Mouse (Mus musculus): ENCODE measurements around the gene Ano6. TPM values are rescaled to one million over a fixed set of nuclear protein-coding genes. Genes with fewer than 3 reads are reported as not detected.

The Ano6 gene
- polyA plus RNA-seq, 1 experiment from 2014 or later: 16.2 TPM

DNA sequence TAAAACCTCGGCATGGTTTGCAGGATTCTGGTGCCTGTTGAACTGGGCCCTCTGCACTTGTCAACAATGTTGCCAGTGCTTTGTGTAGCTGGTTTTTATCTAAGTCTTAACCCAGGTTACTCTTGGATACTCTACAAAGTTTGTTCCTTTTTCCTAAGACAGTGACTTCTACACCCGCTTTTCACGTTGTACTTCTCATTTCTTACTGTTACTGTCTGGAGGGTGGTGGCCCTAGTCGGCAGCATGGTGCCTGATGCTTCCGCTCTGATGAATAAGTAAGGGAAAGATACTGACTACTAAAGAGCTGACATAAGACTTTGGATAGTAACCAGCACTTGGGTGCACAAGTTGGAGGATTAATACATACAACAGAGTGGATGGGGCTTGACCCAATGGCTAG lies 9.0 kb downstream of the Ano6 start:
- Histone ChIP-seq H3K27ac (replicated peaks) (no peak overlapping the region), H3K36me3 (ENCODE audit: control insufficient read depth, insufficient read depth, low read length) (no peaks in the 10 kb centered on the region), H3K9me3 (ENCODE audit: control insufficient read depth, low read length) (no peaks in the 10 kb centered on the region), H3K4me3 (ENCODE audit: low read depth, low read length) (no peak overlapping the region), H3K4me1 (replicated peaks; ENCODE audit: control insufficient read depth, insufficient read depth) (peaks cover 12% of the 10 kb centered on the region; the same call in 1 of the 2 replicates), H3K27me3 (ENCODE audit: control insufficient read depth, insufficient read depth, low read length) (no peaks in the 10 kb centered on the region), H3K9ac (ENCODE audit: low read length) (no peak overlapping the region), H3K4me2 (replicated peaks; ENCODE audit: low read depth) (no peak overlapping the region)
- DNase-seq (ENCODE audit: low spot score) (no peak), ATAC-seq (ENCODE audit: low FRiP score, low TSS enrichment) (no peak)
- 94% methylated on average over 5 of the region's 5 CpGs for WGBS
- TF ChIP-seq CTCF (IDR thresholded peaks at IDR 0.05; ENCODE audit: low read depth): no peak

DNA sequence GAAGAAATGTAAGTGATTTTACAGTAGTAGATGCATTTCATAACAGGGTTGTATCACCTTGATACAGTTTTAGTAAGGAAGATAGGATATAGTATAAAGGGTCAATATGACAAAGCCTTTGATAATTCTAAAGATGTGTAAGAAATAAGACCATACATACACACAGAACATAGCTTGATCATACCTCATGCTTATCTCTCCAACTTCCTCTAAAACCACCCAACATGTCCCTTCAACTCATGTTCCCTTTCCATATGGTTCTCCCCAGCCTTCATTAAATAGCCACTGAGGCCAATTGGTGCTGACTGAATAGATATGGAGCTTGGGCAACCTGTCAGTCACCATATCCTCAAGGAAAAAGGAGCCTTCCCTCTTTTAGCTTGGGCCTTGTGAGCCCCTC lies 9.4 kb downstream of the Ano6 start:
- DNase-seq (ENCODE audit: low spot score) (no peak), ATAC-seq (ENCODE audit: low FRiP score, low TSS enrichment) (no peak)
- Histone ChIP-seq H3K27ac (replicated peaks) (no peak overlapping the region), H3K9ac (ENCODE audit: low read length) (no peak overlapping the region), H3K9me3 (ENCODE audit: control insufficient read depth, low read length) (no peaks in the 10 kb centered on the region), H3K4me2 (replicated peaks; ENCODE audit: low read depth) (no peak overlapping the region), H3K27me3 (ENCODE audit: control insufficient read depth, insufficient read depth, low read length) (no peaks in the 10 kb centered on the region), H3K36me3 (ENCODE audit: control insufficient read depth, insufficient read depth, low read length) (no peaks in the 10 kb centered on the region), H3K4me1 (replicated peaks; ENCODE audit: control insufficient read depth, insufficient read depth) (peaks cover 12% of the 10 kb centered on the region), H3K4me3 (ENCODE audit: low read depth, low read length) (no peak overlapping the region)
- TF ChIP-seq CTCF (IDR thresholded peaks at IDR 0.05; ENCODE audit: low read depth) (no peak), EP300 (optimal IDR thresholded peaks at IDR 0.05) (no peak)

DNA sequence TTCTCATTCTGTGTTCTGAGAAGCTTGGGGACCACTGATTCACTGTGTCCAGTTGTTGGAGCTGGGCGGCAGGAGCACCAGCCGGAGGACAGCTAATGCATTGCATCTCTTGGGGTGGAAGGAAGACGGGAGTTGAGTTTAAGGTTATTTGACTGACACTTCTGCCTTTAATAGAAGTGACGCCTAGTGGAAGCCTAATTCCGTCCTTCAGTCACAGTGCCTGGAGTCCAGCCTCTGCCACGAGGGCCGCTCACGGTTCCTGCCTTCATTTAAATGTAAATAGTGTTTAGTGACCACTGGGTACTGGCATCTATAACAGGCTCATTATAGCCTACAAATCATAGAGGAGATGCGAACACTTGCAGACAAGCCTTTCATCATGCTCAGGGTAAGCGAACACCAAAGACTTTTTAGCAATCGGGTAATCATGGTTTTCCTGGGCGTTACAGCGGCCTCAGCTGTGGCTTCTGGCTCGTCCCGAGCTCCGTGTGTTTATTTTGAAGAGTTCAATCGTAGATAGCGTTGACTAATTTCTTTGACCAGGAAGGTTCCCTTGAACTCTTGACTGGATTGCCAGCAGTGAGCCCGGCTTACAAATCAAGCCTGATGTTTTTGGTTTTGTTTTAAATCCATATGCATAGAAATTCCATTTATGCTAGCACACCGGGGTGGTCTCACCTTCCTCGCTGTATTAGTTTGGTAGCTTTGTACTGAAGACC lies 10.8 kb downstream of the Ano6 start:
- ATAC-seq (ENCODE audit: low FRiP score, low TSS enrichment): no peak
- no peak overlapping the region for H3K9ac ChIP-seq (ENCODE audit: low read length)
- no peak for DNase-seq (ENCODE audit: low spot score)
- no peak for TF ChIP-seq EP300 (optimal IDR thresholded peaks at IDR 0.05)
- TF ChIP-seq CTCF (IDR thresholded peaks at IDR 0.05; ENCODE audit: low read depth): no peak
- H3K27me3 ChIP-seq (ENCODE audit: control insufficient read depth, insufficient read depth, low read length): no peaks in the 10 kb centered on the region
- H3K36me3 ChIP-seq (ENCODE audit: control insufficient read depth, insufficient read depth, low read length): no peaks in the 10 kb centered on the region
- peaks cover 12% of the 10 kb centered on the region for H3K4me1 ChIP-seq (replicated peaks; ENCODE audit: control insufficient read depth, insufficient read depth)
- H3K4me3 ChIP-seq (ENCODE audit: low read depth, low read length): no peak overlapping the region
- no peak overlapping the region for H3K4me2 ChIP-seq (replicated peaks; ENCODE audit: low read depth)
- WGBS: 75% methylated on average over 21 of the region's 21 CpGs
- H3K27ac ChIP-seq (replicated peaks): peak overlapping the region; percentile 13; the same call in 1 of the 2 replicates
- no peaks in the 10 kb centered on the region for H3K9me3 ChIP-seq (ENCODE audit: control insufficient read depth, low read length)

DNA sequence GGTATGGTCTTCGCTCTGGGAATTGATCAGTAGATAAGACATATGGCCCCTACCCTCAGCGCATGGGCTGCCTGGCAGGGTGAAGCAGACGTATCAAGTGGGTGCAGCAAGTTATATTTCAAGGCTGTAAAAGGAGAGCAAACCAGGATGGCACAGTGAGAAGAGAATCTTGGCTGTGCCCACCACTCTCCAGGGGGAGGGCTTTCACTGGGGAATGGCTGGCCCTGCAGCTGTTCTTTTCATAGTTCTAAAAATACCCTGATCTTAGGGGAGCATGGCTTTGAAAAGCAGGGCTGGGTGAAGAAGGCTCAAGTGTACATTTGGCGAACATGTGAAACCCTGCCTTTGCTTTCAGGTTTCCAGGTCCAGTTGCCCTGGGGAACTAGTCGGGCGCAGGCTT lies 11.5 kb downstream of the Ano6 start:
- no peak overlapping the region for H3K4me2 ChIP-seq (replicated peaks; ENCODE audit: low read depth)
- DNase-seq (ENCODE audit: low spot score) (no peak), ATAC-seq (ENCODE audit: low FRiP score, low TSS enrichment) (no peak)
- no peaks in the 10 kb centered on the region for H3K27me3 ChIP-seq (ENCODE audit: control insufficient read depth, insufficient read depth, low read length)
- no peaks in the 10 kb centered on the region for H3K9me3 ChIP-seq (ENCODE audit: control insufficient read depth, low read length)
- H3K27ac ChIP-seq (replicated peaks): peak overlapping the region; percentile 13; the same call in 1 of the 2 replicates
- H3K9ac ChIP-seq (ENCODE audit: low read length): no peak overlapping the region
- TF ChIP-seq EP300 (optimal IDR thresholded peaks at IDR 0.05): no peak
- no peak for TF ChIP-seq CTCF (IDR thresholded peaks at IDR 0.05; ENCODE audit: low read depth)
- WGBS: 77% methylated on average over 6 of the region's 6 CpGs
- no peaks in the 10 kb centered on the region for H3K36me3 ChIP-seq (ENCODE audit: control insufficient read depth, insufficient read depth, low read length)
- no peak overlapping the region for H3K4me3 ChIP-seq (ENCODE audit: low read depth, low read length)
- peaks cover 12% of the 10 kb centered on the region for H3K4me1 ChIP-seq (replicated peaks; ENCODE audit: control insufficient read depth, insufficient read depth)

DNA sequence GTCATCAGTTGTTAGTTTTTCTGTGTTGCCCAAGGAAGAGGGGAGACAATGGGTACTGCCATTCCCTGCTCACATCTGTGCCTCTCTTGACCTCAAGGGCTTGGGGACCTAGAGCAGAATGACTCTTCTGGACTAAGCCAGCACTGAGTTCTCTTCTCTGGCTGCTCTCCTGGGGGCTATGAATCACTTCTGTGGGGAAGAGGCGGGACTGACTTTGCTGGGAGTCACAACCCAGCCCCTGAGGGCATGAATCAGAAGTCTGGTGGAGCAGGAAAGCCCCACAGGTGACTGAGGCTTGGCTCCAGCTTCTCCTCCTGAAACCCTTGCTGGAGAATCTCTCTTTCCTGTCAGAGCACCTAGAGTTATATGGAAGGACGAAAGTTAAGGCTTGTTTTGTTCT lies 12.1 kb downstream of the Ano6 start:
- Histone ChIP-seq H3K27me3 (ENCODE audit: control insufficient read depth, insufficient read depth, low read length) (no peaks in the 10 kb centered on the region), H3K4me1 (replicated peaks; ENCODE audit: control insufficient read depth, insufficient read depth) (peaks cover 12% of the 10 kb centered on the region), H3K9me3 (ENCODE audit: control insufficient read depth, low read length) (no peaks in the 10 kb centered on the region), H3K4me2 (replicated peaks; ENCODE audit: low read depth) (no peak overlapping the region), H3K4me3 (ENCODE audit: low read depth, low read length) (no peak overlapping the region), H3K36me3 (ENCODE audit: control insufficient read depth, insufficient read depth, low read length) (no peaks in the 10 kb centered on the region), H3K27ac (replicated peaks) (0 out of 2 replicates have a peak overlapping the region, but pooled peaks have one; percentile 18), H3K9ac (ENCODE audit: low read length) (no peak overlapping the region)
- TF ChIP-seq EP300 (optimal IDR thresholded peaks at IDR 0.05) (no peak), CTCF (IDR thresholded peaks at IDR 0.05; ENCODE audit: low read depth) (no peak)
- peak; percentile 44 for DNase-seq (ENCODE audit: low spot score)
- WGBS: 55% methylated on average over 2 of the region's 2 CpGs
- ATAC-seq (ENCODE audit: low FRiP score, low TSS enrichment): peak; percentile 46; the same call in 1 of the 2 replicates

DNA sequence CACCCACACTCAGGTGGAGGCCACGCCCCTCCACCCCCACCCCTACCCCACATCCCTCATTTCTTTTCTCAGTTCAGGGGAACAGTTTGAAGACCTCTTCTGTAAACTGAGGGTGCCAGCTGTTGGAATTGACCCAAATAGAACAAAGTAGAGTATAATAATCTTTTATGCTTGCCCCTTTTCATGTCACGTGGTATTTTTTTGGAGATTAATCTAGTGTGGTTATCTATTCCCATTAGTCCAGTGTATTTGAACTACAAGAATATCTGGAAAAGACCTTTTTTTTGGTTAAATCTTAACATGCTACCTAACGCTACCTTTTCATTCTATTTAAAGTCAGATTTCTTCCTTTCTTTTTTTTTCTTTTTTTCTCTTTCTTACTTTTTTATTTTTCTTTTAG lies 12.8 kb downstream of the Ano6 start:
- Histone ChIP-seq H3K4me2 (replicated peaks; ENCODE audit: low read depth) (no peak overlapping the region), H3K27me3 (ENCODE audit: control insufficient read depth, insufficient read depth, low read length) (no peaks in the 10 kb centered on the region), H3K36me3 (ENCODE audit: control insufficient read depth, insufficient read depth, low read length) (no peaks in the 10 kb centered on the region), H3K4me1 (replicated peaks; ENCODE audit: control insufficient read depth, insufficient read depth) (peaks cover 12% of the 10 kb centered on the region), H3K9me3 (ENCODE audit: control insufficient read depth, low read length) (no peaks in the 10 kb centered on the region), H3K4me3 (ENCODE audit: low read depth, low read length) (no peak overlapping the region), H3K27ac (replicated peaks) (no peak overlapping the region), H3K9ac (ENCODE audit: low read length) (no peak overlapping the region)
- WGBS: 73% methylated on average over 3 of the region's 3 CpGs
- TF ChIP-seq EP300 (optimal IDR thresholded peaks at IDR 0.05) (no peak), CTCF (IDR thresholded peaks at IDR 0.05; ENCODE audit: low read depth) (no peak)
- ATAC-seq (ENCODE audit: low FRiP score, low TSS enrichment): no peak
- DNase-seq (ENCODE audit: low spot score): no peak

All from stomach, postnatal 0 days (tissue).